Mouse (Mus musculus): ENCODE results near the gene Btg1.

DNA sequence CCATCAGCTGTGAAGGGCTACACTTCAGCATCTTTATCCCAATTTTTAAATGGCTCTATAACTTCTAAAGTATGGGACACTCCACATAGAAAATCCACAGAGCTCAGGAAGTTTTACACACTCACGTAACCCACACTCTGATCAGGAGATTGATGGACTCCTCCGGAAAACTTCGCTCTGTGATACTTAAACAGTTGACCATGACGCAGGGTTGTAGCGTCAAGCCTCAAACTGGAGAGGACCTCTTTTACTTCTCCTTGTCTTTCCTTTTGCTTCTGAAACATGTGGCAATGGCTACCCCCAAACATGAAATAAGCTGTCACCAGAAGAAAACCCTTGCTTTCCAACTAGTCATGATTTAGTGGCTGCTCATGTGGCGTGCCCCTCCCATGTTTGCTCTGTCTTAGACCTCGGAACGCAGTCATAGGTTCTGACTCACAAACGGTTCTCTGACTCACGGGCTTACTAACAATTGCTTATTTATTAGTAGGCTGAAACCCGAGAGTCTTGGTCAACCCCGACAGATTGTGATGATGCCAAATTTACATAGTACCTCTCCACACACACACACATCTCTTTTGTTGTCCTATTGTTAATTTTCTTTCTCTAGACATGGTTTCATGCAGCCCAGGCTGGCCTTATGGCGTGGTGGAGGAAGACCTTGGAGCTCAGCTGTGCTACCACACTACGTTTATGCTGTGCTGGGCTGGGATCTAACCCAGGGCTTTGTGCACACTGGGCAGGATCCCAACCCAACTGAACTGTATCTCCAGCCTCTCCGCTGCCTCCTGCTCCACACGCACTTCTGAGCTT is 11.5 kb downstream of the Btg1 start:
- TF ChIP-seq EP300 (IDR thresholded peaks at IDR 0.05; ENCODE audit: low read depth): no peak
- TF ChIP-seq CTCF (IDR thresholded peaks at IDR 0.05; ENCODE audit: low read depth): no peak
